Mouse (Mus musculus) layer of hippocampus, postnatal 14 days (tissue): Measurements from ENCODE around the gene Xpnpep1. TPM values are rescaled to one million over a fixed set of nuclear protein-coding genes. Genes with fewer than 3 reads are reported as not detected.

Source experiments
- DNase-seq, 2 experiments: peaks; one replicate each; pipeline ENCODE4 v3.0.0; 2021 to 2022; ENCODE audit warnings: low spot score in 2 of 2, mixed read lengths in 1 of 2
- total RNA-seq, 2 experiments: library from RNA; stranded (reverse); gene quantifications; 2 replicates each; pipeline ENCODE4 v1.2.3; 2021

The Xpnpep1 gene
- total RNA-seq, 2 experiments from 2014 or later, result 112 to 123 TPM

- no peak for DNase-seq
Observed at GRCm38 (mm10) chr19:53033159-53033943, 6.7 kb downstream of the Xpnpep1 start.

- DNase-seq, result no peak
Observed at GRCm38 (mm10) chr19:53032647-53033046, 7.4 kb downstream of the Xpnpep1 start.

- no peak for DNase-seq
Observed at GRCm38 (mm10) chr19:53031957-53032371, 8.1 kb downstream of the Xpnpep1 start.

DNA sequence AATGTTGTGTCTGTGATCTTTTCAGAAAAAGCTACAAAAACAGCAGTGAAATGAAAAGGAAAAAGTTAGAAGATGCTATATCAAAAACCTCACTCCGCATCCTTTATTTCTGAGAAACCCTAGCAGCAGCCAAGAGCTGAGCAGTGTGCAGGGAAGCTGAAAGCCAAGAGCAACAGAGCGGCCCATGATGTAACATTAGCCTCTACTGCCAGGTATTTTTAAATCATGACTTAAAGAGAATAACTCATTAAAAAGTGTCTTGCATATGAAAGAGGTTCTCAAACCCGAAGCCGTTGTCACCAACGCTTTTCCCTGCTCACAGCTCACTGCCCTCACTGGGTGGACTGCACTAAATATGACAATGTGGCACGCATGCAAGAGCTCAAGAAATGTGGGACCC is 9.7 kb downstream of the Xpnpep1 start:
- DNase-seq, result no peak

DNA sequence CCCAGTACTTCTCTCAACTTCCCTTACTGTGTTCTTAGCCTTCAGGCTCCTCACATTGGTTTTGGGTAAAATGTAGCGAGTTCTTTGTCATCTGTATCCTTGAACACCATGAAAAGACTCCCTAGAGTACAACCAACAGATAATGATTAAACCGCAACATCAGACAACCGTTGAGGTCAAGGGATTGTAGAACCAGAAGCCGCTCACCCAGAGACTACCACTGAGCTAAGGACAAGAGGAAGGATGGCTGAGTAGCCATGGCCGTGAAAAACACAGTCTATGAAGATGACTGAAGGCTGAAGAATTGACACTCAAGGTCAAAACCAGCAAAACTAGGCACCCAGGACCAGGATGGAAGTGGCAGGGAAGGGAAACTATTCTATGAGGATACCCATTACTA is 10.3 kb downstream of the Xpnpep1 start:
- DNase-seq, result no peak

GRCm38 (mm10) chr19:53029045-53029444 is 11.0 kb downstream of the Xpnpep1 start:
- no peak for DNase-seq

DNA sequence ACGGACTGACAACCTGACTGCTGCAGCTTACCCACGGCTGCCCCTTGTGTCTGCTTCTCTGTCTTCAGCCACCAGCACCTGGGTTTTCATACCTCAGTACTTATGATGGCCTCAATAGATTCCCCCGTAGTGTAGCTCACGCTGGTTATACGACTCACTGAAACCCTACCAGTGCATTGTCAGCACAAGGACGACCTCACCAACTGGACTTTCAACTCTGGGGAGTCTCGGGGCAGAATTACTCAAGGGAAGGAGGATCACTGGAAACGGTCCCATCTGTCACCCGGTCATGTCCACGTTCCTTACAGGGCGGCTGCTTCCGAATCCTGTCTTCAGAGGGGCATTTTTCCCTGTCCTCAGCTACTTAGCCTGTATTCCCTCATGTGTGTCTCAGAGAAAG is 11.8 kb downstream of the Xpnpep1 start:
- no peak for DNase-seq

DNA sequence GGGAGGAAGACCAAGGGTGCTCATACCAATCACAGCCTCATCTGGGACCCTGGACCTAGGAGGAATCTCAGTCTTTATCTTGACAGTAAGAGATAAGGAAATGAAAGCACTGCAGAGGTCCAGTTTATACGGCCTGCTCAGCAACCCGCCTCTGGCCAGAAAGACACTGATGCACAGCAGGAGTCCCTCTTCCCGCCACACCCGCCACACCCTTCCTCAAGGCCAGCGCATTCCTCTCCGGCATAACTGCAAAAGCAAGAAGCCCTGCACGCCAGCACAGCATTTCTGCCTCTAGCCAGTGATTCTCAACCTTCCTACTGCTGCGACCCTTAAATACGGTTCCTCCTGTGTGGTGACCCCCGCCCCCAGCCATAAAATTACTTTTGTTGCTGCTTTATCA is 16.8 kb downstream of the Xpnpep1 start:
- no peak for DNase-seq

GRCm38 (mm10) chr19:53022037-53022614 is 17.9 kb downstream of the Xpnpep1 start:
- DNase-seq, result no peak

- DNase-seq, result no peak
Observed at GRCm38 (mm10) chr19:53021537-53021936, 18.5 kb downstream of the Xpnpep1 start.

GRCm38 (mm10) chr19:53019716-53020463 is 20.1 kb downstream of the Xpnpep1 start:
- peak; percentile 58 to 74 for DNase-seq

- no peak for DNase-seq
Observed at GRCm38 (mm10) chr19:53017954-53018353, 22.1 kb downstream of the Xpnpep1 start.

- DNase-seq, result no peak
Observed at GRCm38 (mm10) chr19:53017248-53017647, 22.8 kb downstream of the Xpnpep1 start.

- peak; percentile 41 for DNase-seq
Observed at GRCm38 (mm10) chr19:53014910-53015710, 24.9 kb downstream of the Xpnpep1 start.

GRCm38 (mm10) chr19:53013744-53014143 is 26.3 kb downstream of the Xpnpep1 start:
- DNase-seq, result no peak

GRCm38 (mm10) chr19:53013341-53013740 is 26.7 kb downstream of the Xpnpep1 start:
- DNase-seq, result no peak

- DNase-seq, result no peak
Observed at GRCm38 (mm10) chr19:53010941-53011340, 29.1 kb downstream of the Xpnpep1 start.

- no peak for DNase-seq
Observed at GRCm38 (mm10) chr19:53008921-53009320, 31.1 kb downstream of the Xpnpep1 start.

DNA sequence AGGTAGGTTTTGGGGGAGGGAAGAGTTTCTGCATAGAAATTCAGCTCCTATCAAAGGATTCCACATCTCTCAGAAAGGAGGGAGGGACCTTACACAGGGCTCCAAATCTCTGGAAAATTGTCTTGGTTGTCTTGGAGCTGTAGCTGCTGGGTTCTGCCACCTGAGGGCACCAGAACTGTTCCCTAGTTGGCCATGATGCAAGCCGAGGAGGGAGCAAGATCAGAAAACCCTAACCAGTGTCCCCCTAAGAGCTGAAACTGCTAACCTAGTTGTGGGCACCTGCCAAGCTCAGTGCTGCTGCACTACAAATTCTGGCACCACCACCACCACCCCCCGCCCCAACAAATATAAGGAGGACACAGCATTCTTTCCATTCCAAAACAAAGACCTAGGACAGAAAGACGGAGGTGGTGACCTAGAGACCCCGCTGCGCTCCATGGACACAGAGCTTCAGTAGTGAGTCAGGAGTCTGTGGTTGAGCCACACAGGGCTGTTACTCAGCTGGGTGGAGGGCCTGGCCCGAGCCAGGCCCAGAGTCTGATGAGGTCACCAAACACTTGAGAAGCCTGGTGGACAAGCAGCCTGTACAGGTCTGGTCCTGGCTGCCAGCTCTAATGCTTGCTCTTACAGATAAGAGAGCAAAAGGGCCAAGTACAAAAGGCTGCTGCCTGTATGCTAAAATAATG is 31.9 kb downstream of the Xpnpep1 start:
- peak; percentile 64 to 80 for DNase-seq

DNA sequence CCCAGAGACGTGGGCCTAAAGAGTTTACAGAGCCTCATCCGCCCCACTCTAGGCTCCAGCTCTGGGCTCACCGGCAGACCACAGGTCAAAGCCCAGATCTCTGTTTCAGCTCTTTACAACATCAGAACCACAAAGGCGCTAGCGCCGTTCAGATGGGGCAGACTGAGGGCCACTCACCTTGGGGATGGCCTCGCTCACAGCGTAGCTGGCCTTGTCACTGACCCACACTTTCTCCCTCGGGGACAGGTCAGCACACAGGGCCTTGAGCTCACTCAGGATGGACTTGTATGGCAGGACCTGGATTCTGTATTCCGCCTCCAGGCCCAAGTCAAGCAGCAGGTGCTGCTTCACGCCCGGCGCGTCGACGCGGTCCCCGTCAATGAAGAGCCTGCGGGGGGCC is 34.0 kb downstream of the Xpnpep1 start:
- DNase-seq, result no peak
